Mouse (Mus musculus): Measurements from ENCODE around the gene Gnb1. TPM values are rescaled to one million over a fixed set of nuclear protein-coding genes. Genes with fewer than 3 reads are reported as not detected.
"Not testable (repeated sequence)": the region's sequence is repeated elsewhere in the genome, so short reads cannot be mapped to it uniquely, and the experiment has no call there.

Gnb1 gene
- 389 and 418 TPM in 2 replicates for total RNA-seq (2021)
- long read RNA-seq, experiment 1, transcript Gnb1-203 (12 exons, 3,143 nt), result minor isoform, 27 of 271 reads
- long read RNA-seq, experiment 1, transcript Gnb1-201 (12 exons, 3,131 nt), result minor isoform, 85 of 271 reads
- long read RNA-seq, experiment 1, transcript Gnb1-202 (11 exons, 3,088 nt), result major isoform, 91 of 271 reads
- long read RNA-seq, experiment 1, transcript Gnb1-206 (4 exons, 812 nt), result minor isoform, 7 of 271 reads
- long read RNA-seq, experiment 1, partial matches to known transcripts, result 18 of 271 reads
- long read RNA-seq, experiment 1, other reads (novel, unspliced or antisense), result 43 of 271 reads
- long read RNA-seq, experiment 2, transcript Gnb1-202 (11 exons, 3,088 nt), result major isoform, 83 of 234 reads
- long read RNA-seq, experiment 2, transcript Gnb1-203 (12 exons, 3,143 nt), result minor isoform, 15 of 234 reads
- long read RNA-seq, experiment 2, transcript Gnb1-201 (12 exons, 3,131 nt), result minor isoform, 82 of 234 reads
- long read RNA-seq, experiment 2, partial matches to known transcripts, result 11 of 234 reads
- long read RNA-seq, experiment 2, other reads (novel, unspliced or antisense), result 40 of 234 reads

GRCm38 (mm10) chr4:155490990-155491504 lies at the start of gene Gnb1:
TSS of gene Gnb1 (plus strand) at chr4:155491361.
- DNase-seq, result peak; percentile 97

- DNase-seq, result no peak
Measured at GRCm38 (mm10) chr4:155442808-155443207, 48.4 kb upstream of the Gnb1 start.

GRCm38 (mm10) chr4:155451597-155451996 lies 39.6 kb upstream of the Gnb1 start:
- no peak for DNase-seq

- no peak for DNase-seq
Measured at GRCm38 (mm10) chr4:155458575-155458974, 32.6 kb upstream of the Gnb1 start.

- no peak for DNase-seq
Measured at GRCm38 (mm10) chr4:155463050-155463449, 28.1 kb upstream of the Gnb1 start.

- DNase-seq, result no peak
Measured at GRCm38 (mm10) chr4:155463611-155464010, 27.6 kb upstream of the Gnb1 start.

- DNase-seq, result no peak
Measured at GRCm38 (mm10) chr4:155464061-155464460, 27.1 kb upstream of the Gnb1 start.

GRCm38 (mm10) chr4:155465607-155466006 lies 25.6 kb upstream of the Gnb1 start:
- no peak for DNase-seq

GRCm38 (mm10) chr4:155466080-155466479 lies 25.1 kb upstream of the Gnb1 start:
- DNase-seq, result no peak

- DNase-seq, result no peak
Measured at GRCm38 (mm10) chr4:155467237-155468010, 23.7 kb upstream of the Gnb1 start.

- peak; percentile 83 for DNase-seq
Measured at GRCm38 (mm10) chr4:155468952-155469351, 22.2 kb upstream of the Gnb1 start, which contains the start of gene Tmem52. TSS of gene Tmem52 (plus strand) at chr4:155469114.

- peak; percentile 82 for DNase-seq
Measured at GRCm38 (mm10) chr4:155469590-155470262, 21.4 kb upstream of the Gnb1 start.

- DNase-seq, result no peak
Measured at GRCm38 (mm10) chr4:155470263-155470953, 20.8 kb upstream of the Gnb1 start.

GRCm38 (mm10) chr4:155470997-155471396 lies 20.2 kb upstream of the Gnb1 start:
- DNase-seq, result no peak

GRCm38 (mm10) chr4:155471406-155471805 lies 19.8 kb upstream of the Gnb1 start:
- no peak for DNase-seq

- DNase-seq, result no peak
Measured at GRCm38 (mm10) chr4:155472716-155473290, 18.4 kb upstream of the Gnb1 start.

GRCm38 (mm10) chr4:155473319-155473718 lies 17.8 kb upstream of the Gnb1 start:
- peak; percentile 89 for DNase-seq

GRCm38 (mm10) chr4:155473796-155474195 lies 17.4 kb upstream of the Gnb1 start:
- not testable (repeated sequence) for DNase-seq

- peak; percentile 91 for DNase-seq
Measured at GRCm38 (mm10) chr4:155481381-155482124, 9.6 kb upstream of the Gnb1 start.

- no peak for DNase-seq
Measured at GRCm38 (mm10) chr4:155482125-155482480, 9.1 kb upstream of the Gnb1 start.
